Mouse (Mus musculus) spleen, postnatal 10 days (tissue): Measurements from ENCODE around the gene Zdhhc5.
"Not testable (repeated sequence)": the region's sequence is repeated elsewhere in the genome, so short reads cannot be mapped to it uniquely, and the experiment has no call there.

Experiments
- DNase-seq, 2 experiments: peaks; one replicate each; pipeline ENCODE4 v3.0.0; 2021 to 2022; ENCODE audit warnings: low spot score in 2 of 2

The Zdhhc5 gene

DNA sequence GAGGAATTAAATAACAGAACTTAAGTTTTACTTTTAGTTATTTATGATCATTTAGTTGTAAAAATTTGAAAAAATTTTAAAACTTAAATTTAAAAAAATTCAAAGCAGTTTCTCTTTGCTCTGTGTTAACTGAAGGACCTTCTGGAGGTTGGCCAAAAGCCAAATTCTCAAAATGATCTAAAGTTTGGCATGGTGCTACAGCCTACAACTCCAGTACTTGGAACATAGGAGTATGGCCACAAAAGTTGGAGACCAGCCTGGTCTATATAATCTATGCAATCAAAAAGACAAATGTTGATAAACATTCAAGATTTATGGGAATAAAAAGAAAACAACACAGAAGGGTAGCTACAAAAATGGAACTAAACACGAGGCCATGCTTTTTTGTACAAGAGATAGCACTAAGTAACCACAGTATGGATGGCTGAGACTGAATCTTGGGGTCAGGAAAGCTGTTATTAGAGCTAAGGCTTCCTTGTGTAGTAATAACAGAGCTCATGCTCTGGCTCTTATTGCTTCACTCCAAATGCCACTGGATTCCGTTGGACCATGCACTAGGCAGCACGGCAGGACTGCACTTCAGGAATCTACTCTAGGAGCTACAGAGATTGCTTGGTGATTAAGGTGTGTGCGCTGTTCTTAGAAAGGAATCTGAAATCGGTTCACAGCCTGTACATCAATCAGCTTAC lies 19.8 kb downstream of the Zdhhc5 start:
- no peak for DNase-seq

DNA sequence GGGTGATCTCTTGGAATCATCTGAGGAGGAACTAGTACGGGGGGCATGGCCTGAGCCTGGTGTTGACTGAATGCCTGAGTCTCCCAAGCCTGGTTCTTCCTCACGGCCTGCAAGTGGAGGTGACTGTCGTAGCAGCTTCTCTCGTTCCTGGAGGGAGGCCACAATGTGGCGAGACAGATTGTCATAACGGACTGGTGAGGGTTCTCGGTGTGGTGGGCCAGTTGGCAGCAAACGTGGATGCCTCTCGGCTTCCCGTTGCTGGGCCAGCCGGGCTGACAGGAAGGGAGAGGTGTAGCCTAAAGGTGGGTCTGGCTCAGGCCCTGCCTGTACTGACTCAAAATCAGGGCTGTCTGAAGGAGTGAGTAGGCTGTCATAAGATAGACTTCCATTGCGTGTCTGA lies 24.9 kb downstream of the Zdhhc5 start:
- no peak for DNase-seq

DNA sequence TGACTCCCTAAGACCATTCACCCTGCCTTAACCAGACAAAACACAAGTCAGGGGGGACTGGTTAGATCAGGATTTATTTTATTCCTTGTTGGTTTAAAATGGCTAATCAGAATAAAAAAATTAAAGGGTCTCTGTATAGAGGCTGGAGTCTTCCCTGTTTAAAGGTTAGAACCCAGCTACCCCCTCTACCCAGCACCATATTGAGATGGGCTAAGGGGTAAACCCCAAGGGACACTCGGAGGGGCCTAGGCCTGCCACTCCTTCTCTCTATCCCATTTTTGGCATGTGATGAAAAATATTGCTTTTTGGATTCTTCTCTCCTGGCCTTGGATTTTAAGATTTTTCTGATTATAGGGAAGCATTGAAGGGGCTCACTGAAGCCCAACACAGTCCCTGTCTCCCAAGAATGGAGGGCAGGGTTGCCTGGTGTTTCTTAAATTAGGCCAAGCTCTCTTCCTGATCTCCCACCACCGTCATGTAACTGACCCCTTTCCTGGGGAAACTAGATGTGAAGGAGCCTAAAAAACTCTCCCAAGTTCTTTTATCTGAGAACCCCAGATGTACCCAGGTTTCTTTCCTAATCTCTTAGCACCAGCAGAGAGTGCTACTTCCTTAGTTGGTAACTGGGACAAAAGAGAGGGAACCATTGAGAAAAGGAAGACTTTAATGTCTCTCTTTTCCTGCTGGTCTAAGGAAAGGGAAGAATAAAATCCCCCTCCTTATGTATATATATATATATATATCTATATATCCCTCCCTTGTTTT lies 26.7 kb downstream of the Zdhhc5 start:
- no peak for DNase-seq

DNA sequence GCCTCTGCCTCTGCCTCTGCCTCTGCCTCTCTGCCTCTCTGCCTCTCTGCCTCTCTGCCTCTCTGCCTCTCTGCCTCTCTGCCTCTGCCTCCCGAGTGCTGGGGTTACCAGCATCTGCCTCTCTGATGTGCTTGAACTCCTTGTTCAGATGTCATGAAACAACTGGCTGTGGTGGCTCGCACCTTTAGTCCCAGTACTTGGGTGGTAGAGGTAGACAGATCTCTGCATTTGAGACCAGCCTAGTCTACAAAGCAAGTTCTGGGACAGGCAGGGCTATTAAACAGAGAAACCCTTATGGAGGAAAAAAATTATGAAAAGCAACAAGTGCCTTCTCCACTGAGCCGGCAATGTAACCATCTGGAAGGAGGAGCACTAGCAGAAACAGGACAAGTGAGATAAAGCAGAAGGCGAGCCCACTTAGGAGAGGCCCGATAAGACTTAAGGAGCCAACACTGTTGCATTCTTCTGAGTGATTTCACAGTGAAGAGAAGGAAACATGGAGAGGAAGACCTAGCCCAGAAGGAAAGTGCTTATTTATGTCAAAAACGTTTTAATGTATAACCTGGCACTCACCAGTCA lies 32.3 kb downstream of the Zdhhc5 start:
- DNase-seq: peak; percentile 44 to 65

DNA sequence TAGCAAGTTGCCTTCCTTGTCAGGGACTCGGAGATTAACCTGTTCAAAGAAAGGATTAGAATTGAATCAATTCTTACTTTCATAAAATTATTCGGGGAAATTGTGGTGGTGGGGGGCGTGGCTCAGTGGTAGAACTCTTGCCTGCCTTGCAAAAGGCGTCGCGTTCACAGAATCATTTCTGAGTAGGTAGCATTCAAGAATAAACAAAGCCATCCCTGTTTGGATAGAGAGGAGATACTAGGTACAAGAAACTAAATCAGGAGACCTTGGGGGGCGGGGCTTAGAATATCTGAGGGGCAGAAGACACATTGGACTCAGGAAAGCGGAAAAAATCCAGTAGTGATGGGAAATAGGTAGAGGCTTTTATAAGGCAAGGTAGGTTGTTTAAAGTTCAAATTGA lies 36.0 kb downstream of the Zdhhc5 start, which contains the start of gene Tmx2:
Gene Tmx2, minus strand, starts transcription at position 125 of the 400 bp plus-strand sequence.
- DNase-seq: peak in 1 of 2 experiments; percentile 40

DNA sequence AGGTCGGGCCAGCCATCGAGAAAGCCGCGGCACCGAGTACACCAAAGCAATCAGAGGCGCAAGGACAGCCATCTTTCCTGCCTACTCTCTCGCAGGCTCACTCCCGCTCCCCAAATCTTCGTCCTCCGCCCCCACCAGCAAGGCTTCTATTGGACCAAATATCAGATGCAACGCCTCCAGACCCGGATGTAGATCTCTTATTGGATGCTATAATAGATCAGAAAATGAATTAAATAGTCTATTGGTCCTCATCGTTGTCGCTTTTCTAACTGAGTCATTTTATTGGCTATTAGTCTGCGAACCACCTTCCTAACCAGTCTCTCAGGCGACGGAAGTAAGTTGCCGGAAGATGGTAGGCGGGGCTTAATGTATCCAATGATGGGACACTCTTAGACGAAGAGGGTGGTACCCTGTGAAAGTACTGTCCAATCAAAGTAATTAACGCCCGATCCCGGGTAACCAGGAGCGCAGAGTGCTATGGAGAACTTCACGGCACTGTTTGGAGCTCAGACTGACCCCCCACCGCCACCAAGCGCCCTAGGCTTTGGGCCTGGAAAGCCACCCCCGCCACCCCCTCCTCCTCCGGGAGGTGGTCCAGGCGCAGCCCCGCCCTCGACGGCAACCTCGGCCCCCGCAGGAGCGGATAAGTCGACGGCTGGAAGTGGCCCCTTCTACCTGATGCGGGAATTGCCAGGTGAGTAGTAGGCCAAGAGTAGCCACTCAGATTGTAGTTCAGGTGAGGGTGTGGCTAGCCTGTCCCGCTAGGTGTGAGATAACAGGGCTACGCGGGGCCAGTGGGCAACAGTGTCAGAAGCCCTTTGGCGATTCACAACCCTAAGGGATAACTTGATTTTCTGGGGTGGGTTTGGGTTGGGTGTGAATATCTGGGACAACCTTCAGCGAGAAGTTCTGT lies 36.8 kb downstream of the Zdhhc5 start, which contains the start of the genes Gm28635 and Med19:
Gene Gm28635, minus strand, starts transcription at position 74 of the 913 bp plus-strand sequence.
Gene Med19, plus strand, starts transcription at position 435 of the 913 bp plus-strand sequence.
- DNase-seq: peak; percentile 74 to 93

DNA sequence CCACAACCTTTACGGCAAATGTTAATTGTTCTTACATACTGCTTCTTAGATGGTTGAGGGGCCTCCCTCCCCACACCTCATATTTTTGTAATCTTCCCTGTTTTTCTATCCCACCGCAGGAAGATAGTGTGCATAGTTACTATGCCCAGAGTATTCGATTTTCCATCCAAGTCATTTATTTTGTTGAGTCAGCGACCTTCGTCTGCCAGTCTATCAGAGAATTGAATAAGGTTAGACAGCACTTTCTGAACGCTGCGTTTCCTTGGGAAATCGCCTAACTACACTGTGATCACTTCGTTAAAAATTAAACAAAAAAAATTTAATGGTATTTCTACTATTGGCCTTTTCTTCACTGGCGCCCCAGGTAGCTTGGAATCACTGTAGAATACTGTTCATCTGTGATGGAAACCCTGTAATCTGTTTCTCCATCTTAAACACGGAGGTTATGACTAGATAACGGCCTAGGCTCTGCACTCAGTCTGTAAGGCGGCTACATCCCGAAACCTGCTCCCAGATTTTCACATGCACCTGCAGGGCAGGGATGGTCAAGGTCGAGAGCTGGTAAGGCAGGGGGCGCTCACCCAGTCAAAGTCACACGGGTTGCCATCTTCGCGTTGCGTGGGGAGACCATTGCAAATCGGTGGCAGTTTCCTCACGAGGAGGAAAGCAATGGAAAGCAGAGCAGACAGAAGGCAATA lies 37.6 kb downstream of the Zdhhc5 start:
- no peak for DNase-seq

DNA sequence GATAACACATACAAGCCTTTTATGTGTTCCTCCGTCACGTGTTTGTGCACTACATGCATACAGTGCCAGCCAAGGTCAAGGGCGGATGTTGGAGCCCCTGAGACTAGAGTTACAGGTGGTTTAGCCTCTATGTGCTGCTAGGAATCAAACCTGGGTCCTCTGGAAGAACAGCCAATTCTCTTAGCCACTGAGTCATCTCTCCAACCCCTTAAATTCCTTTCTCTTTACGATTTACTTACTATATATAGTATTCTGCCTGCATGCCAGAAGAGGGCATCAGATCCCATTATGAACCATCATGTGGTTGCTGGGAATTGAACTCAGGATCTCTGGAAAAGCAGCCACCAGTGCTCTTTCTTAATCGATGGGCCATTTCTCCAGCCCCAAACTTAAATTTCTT lies 43.4 kb downstream of the Zdhhc5 start:
- not testable (repeated sequence) for DNase-seq

DNA sequence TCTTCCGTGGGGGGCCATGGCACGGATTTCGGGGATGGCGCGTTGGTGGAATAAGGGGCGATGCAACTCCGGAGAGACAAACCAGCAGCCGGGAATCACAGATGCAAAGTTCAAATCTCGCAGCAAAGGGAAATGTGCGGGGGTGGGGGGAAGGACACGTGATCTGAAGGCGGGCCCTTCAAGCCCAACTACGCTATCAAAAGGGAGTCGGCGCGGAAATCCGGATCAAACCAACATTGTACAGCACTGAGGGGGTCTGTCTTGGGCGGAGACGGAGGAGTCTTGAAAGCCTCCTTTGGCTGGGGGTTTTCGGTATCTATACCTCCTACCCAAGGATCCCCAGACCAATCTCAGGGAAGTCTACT lies 44.4 kb downstream of the Zdhhc5 start, which contains the start of gene Selenoh:
Gene Selenoh, minus strand, starts transcription at position 202 of the 365 bp plus-strand sequence.
- peak; percentile 77 to 88 for DNase-seq

DNA sequence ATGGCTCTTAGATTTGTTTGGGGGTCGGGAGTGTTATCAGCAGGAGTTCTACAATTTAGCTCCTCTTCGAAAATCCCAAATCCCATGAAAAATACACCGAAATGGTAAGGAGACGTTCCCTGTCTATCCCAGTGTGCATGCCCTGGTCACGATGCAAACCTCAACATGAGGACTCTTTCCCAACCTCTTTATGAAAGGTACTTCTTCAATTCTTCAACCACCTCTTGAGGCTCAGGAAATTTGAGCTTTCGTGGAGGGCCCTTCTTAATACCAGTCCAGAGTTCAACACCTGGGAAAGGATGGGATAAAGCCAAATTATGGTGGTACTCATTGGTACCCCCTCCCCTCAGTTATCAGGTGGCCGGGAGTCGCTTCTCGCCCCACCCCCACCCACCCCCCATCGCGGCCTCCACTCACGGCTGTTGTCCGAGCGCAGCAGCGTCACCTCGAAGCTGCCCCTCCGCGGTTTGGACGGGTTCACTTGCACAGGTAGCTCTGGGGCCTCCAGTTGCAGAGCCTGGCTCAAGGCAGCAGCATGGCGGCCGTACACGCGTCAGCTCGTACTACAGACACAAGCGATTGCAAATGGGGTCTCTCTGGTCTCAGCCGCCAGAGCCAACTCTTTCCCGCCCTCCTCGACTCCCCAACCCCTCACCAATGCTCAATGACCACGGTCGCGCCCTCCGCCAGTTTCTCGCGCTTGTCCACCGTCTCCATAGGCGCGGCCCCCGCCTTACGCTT lies 45.0 kb downstream of the Zdhhc5 start:
- DNase-seq: peak in 1 of 2 experiments; percentile 56

DNA sequence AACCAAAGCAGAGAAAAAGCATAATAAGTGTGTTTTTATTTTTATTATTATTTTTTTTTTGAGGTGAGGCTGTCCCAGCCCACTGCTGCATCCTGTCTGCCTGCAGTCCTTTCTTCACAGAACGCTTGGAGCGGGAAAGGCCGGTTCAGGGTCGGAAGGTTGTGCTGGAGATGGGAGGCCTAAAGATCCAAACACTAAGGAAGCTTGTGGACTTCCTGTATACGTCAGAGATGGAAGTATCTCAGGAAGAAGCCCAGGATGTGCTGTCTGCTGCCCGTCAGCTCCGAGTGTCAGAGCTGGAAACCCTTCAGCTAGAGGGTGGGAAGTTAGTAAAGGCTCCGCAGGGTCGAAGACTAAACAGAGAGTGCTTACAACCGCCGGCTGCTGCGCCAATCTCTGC lies 48.9 kb downstream of the Zdhhc5 start:
- no peak for DNase-seq

DNA sequence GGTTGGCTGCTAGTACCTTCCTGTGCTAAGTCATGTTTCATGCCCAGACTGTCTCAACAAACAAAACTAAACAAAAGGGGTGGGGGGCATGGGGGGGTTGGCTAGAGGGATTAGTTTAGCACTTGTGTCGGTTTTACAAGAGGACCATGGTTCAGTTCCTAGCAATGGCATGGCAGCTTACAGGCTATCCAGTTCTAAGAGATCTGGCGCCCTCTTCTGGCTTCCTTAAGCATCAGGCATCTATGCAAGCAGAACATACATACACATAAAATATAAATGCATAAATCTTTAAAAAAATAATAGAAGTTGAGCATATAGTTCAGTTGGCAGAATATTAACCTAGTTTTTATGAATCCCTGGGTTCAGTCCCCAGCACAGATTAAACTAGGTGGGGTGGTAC lies 52.1 kb downstream of the Zdhhc5 start:
- peak; percentile 51 to 81 for DNase-seq

DNA sequence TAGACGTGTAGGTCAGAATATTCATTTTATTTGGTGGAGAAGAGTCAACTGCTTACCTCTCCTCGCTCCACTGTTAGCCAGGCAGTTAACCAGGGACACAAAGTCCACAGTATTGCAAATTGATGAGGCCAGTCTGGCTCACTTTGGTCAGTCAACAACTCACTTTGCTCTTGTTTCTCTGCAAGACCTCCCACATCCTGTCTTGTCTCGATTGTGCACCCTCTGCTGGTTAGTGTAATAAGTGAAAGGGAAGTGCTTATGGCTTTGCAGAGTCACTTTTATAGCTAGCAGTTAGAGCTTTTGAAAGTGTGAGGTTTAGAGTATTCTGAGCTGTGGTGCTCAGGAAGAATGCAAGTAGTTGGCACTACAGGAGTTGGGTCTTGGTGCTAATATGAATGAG lies 54.7 kb downstream of the Zdhhc5 start:
- DNase-seq: peak in 1 of 2 experiments; percentile 50

DNA sequence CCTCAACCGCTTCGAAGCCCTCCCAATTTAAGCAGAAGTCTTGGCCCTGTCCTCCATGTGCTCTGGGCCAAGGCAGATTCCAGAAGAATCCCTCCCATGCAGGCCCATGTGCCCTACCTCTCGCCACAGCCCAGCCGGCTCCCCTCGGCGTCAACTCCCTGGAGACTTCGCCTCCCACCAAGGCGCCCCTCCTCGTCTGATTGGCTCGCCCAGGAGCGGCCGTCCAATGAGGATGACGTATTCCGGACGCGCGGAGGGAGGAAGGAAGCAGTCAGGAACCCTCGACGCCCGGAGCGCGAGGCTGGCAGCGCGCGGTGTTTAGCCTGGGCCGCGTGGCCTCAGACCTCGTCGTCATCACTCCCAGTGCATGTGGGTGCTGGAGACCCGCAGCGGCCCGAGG lies 56.2 kb downstream of the Zdhhc5 start, which contains the start of gene Btbd18:
Gene Btbd18, plus strand, starts transcription at position 274 of the 400 bp plus-strand sequence.
- no peak for DNase-seq

DNA sequence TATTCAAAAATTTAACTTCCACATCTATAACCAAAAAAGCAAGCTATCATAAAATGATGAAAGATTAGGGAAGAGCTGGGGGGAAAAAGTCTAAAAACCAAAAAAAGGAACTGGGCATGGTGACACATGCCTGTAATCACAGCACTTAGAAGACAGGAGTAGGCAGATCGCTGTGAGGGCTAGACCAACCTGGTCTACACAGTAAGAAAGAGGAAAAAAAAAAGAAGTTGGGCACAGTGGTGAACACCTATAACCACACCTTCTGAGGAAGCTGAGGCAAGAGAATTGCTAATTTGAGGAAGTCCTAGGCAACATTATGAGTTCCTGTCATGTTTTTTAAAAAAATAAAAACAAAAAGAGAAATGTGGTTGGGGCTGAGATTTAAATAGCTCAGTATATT lies 59.1 kb downstream of the Zdhhc5 start:
- DNase-seq: no peak

DNA sequence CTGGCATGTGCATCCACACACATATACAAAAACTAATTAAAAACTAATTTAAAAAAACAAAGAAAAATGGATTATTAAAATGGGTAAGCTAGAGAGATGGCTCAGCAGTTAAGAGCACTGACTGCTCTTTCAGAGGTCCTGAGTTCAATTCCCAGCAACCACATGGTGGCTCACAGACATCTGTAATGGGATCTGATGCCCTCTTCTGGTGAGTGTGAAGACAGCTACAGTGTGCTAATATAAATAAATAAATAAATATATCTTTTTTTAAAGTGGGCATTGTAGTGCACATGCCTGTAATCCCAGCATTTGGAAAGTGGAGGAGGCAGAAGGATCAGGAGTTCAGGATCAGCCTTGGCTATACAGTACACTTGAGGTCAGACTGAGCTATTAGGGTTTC lies 61.6 kb downstream of the Zdhhc5 start:
- DNase-seq: no peak

DNA sequence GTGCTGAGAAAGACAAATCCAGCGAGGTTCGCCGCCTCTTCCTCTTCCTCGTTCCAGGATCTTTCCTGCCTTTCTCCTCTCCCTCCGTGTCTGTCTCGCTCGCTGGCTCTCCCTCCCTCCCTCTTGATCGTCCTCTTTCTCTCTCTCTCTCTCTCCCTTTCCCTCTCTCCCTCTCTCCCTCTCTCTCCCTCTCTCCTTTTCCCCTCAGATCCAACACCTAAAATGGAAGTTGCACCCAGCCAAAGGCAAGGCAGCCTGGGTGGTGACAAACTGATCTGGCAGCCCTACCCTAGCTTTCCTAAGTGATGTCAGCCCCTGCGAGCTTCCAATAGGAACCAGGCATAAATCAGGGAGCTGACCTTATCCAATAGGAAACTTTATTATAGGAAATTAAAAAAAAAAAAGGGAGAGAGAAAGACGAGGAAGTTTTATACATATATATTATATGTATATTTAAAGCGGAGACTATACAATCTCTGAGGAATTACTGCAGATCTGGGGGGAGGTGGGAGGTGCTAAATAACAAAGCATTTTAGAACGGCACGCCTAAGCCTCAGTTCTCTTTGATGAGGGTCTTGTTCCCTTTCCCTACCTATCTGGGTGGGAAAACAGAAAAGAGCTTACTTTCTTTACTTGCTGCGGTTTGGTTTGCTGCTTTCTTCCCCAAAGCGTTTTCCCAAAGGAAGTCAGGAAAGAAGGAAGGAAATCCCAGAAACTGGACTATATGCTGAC lies 64.3 kb downstream of the Zdhhc5 start, which contains the start of gene Ctnnd1:
Gene Ctnnd1, minus strand, starts transcription at position 302 of the 732 bp plus-strand sequence.
- peak in 1 of 2 experiments; percentile 54 for DNase-seq

DNA sequence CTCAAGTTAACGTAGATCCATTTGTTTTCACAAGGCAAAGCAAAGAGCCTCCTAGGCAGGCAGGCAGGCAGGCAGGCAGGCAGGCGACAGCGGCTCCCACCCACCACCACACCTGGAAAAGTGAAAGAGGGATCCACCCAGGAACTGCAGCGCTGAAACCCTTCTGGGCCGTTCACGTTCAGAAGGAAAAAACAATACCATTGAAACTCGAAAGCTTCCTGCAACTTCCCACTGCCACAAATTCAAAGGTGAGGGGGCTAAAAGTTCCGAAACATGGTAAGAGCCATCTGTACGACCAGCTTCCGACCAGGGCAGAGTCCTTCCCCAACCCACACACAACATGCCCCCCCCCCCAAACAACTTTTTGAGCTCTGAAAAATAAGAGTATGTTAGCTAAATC lies 65.3 kb downstream of the Zdhhc5 start:
- peak; percentile 31 to 38 for DNase-seq

DNA sequence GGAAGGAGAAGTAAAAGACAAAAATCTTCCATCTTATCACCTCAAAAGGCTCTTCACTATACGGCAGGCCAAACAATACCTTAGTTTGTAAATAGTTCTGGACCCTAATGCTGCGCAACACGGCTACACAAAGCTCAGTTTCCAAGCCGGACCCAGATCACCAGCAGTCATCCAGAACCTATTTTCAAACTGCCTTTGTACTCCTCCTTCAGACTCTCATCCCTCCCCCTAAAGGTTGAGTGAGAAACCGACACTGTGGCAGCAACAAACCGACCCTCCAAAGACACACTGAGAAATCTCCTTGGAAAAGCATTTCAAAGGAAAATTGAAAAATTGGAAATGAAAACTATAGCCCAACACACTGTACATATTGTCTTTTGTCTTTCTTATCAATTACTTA lies 66.6 kb downstream of the Zdhhc5 start:
- no peak for DNase-seq
